Mouse (Mus musculus): ENCODE results near the gene Oog4. TPM values are rescaled to one million over a fixed set of nuclear protein-coding genes. Genes with fewer than 3 reads are reported as not detected.
"Not testable (repeated sequence)": the region's sequence is repeated elsewhere in the genome, so short reads cannot be mapped to it uniquely, and the experiment has no call there.

Gene Oog4
- not detected in 2 replicates for polyA plus RNA-seq (2016; fragmentation: Nextera tagmentation; extraction: Ambion mirVana)

DNA sequence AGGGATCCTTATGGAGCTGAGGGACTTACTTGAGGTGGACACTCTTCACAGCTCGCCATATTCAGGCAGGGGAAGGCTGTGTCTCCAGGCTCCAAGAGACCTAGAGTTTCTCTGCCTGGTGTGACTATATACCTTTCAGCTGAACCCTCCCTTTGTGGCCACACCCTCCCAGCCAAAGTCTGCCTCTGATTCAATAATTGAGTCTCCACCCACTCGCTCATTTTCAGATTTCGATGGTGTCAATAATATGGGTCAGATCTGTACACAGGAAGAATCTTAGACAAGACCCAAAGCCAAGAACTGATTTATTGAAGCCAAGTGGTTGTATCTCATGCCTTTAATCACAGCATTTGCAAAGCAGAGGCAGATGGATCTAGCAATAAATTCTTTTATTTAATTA lies at the start of gene Oog4:
Gene Oog4, minus strand, starts transcription at position 101 of the 400 bp plus-strand sequence.
- Histone ChIP-seq H3K4me1 (no peaks in the 10 kb centered on the region), H3K9me3 (no peaks in the 10 kb centered on the region), H3K27ac (no peak within 1 kb of the TSS), H3K4me3 (replicated peaks) (no peak within 1 kb of the TSS), H3K9ac (no peak within 1 kb of the TSS), H3K36me3 (replicated peaks) (no peaks in the 10 kb centered on the region), H3K4me2 (no peak within 1 kb of the TSS), H3K27me3 (no peaks in the 10 kb centered on the region)
- ATAC-seq (ENCODE audit: low FRiP score) = no peak
- 80% methylated on average over 3 of the region's 3 CpGs for WGBS

DNA sequence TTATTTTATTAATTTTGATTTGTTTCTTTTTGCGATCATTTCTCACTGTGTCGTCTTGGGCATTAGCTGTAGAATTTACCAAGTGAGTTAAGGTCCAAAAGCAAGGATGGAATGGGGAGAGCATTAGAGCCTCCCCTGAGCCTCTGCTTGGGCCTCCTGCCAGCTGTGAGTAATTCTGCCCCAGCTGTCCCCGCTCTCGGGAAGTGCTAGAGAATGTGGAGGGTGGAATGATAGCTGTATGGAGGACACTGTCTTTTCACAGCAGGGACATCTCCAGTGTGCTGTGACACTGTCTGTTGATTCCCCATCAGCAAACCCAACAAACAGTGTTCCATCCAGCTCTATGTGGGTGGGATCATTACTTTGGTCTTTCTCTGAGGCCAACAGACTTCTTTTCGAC lies 23.4 kb downstream of the Oog4 start:
- H3K4me2 ChIP-seq; H3K27me3 ChIP-seq; ATAC-seq (ENCODE audit: low FRiP score); H3K9me3 ChIP-seq; H3K9ac ChIP-seq; H3K36me3 ChIP-seq (replicated peaks); H3K4me1 ChIP-seq; H3K4me3 ChIP-seq (replicated peaks); H3K27ac ChIP-seq: not testable (repeated sequence)
- 85% methylated on average over 5 of the region's 5 CpGs for WGBS

GRCm38 (mm10) chr4:143414121-143414520 lies 36.0 kb downstream of the Oog4 start:
- Histone ChIP-seq H3K27ac (no peak overlapping the region), H3K9me3 (no peaks in the 10 kb centered on the region), H3K4me2 (no peak overlapping the region), H3K36me3 (replicated peaks) (peaks cover 48% of the 10 kb centered on the region), H3K4me3 (replicated peaks) (no peak overlapping the region), H3K9ac (no peak overlapping the region), H3K4me1 (peaks cover 6% of the 10 kb centered on the region; the same call in 1 of the 2 replicates), H3K27me3 (no peaks in the 10 kb centered on the region)
- no peak for ATAC-seq (ENCODE audit: low FRiP score)
- 98% methylated on average over 3 of the region's 3 CpGs for WGBS

GRCm38 (mm10) chr4:143413621-143414020 lies 36.5 kb downstream of the Oog4 start:
- Histone ChIP-seq H3K27me3 (no peaks in the 10 kb centered on the region), H3K9me3 (no peaks in the 10 kb centered on the region), H3K4me3 (replicated peaks) (no peak overlapping the region), H3K9ac (no peak overlapping the region), H3K36me3 (replicated peaks) (peaks cover 43% of the 10 kb centered on the region), H3K4me1 (peaks cover 6% of the 10 kb centered on the region; the same call in 1 of the 2 replicates), H3K4me2 (no peak overlapping the region), H3K27ac (no peak overlapping the region)
- 93% methylated on average over 1 of the region's 1 CpGs for WGBS
- ATAC-seq (ENCODE audit: low FRiP score) = no peak

GRCm38 (mm10) chr4:143412219-143413092 lies 37.7 kb downstream of the Oog4 start, which contains the start of gene Pramef8:
Gene Pramef8, plus strand, starts transcription at chr4:143412426.
- peaks cover 6% of the 10 kb centered on the region; the same call in 1 of the 2 replicates for H3K4me1 ChIP-seq
- peaks cover 31% of the 10 kb centered on the region for H3K36me3 ChIP-seq (replicated peaks)
- H3K9ac ChIP-seq = peak within 1 kb of the TSS; percentile 46
- H3K27me3 ChIP-seq = no peaks in the 10 kb centered on the region
- H3K27ac ChIP-seq = peak within 1 kb of the TSS; percentile 74
- WGBS = under 1% methylated on average over 50 of the region's 50 CpGs
- peak within 1 kb of the TSS; percentile 53 for H3K4me2 ChIP-seq
- no peaks in the 10 kb centered on the region for H3K9me3 ChIP-seq
- peak within 1 kb of the TSS; percentile 42 for H3K4me3 ChIP-seq (replicated peaks)
- ATAC-seq (ENCODE audit: low FRiP score) = peak; percentile 94

- no peak overlapping the region for H3K27ac ChIP-seq
- H3K9ac ChIP-seq = peak overlapping the region; percentile 46
- H3K4me2 ChIP-seq = peak overlapping the region; percentile 53
- ATAC-seq (ENCODE audit: low FRiP score) = peak; percentile 27; the same call in 1 of the 2 replicates
- WGBS = 72% methylated on average over 5 of the region's 5 CpGs
- H3K4me3 ChIP-seq (replicated peaks) = peak overlapping the region; percentile 42
- H3K27me3 ChIP-seq = no peaks in the 10 kb centered on the region
- no peaks in the 10 kb centered on the region for H3K9me3 ChIP-seq
- peaks cover 24% of the 10 kb centered on the region for H3K36me3 ChIP-seq (replicated peaks)
- peaks cover 6% of the 10 kb centered on the region; the same call in 1 of the 2 replicates for H3K4me1 ChIP-seq
Observed at GRCm38 (mm10) chr4:143411566-143412218, 38.4 kb downstream of the Oog4 start.

GRCm38 (mm10) chr4:143394181-143394580 lies 55.9 kb downstream of the Oog4 start, which contains the start of gene Pramel1:
Gene Pramel1, plus strand, starts transcription at chr4:143394428.
- no peak for ATAC-seq (ENCODE audit: low FRiP score)
- Histone ChIP-seq H3K4me1 (no peaks in the 10 kb centered on the region), H3K4me2 (no peak within 1 kb of the TSS), H3K4me3 (replicated peaks) (no peak within 1 kb of the TSS), H3K36me3 (replicated peaks) (no peaks in the 10 kb centered on the region), H3K9ac (no peak within 1 kb of the TSS), H3K27ac (no peak within 1 kb of the TSS), H3K27me3 (peaks cover 7% of the 10 kb centered on the region; the same call in 1 of the 2 replicates), H3K9me3 (no peaks in the 10 kb centered on the region)
- WGBS = 83% methylated on average over 26 of the region's 26 CpGs

- no peaks in the 10 kb centered on the region for H3K4me1 ChIP-seq
- peak overlapping the region; percentile 53 for H3K4me2 ChIP-seq
- H3K9ac ChIP-seq = no peak overlapping the region
- H3K4me3 ChIP-seq (replicated peaks) = peak overlapping the region; percentile 34
- no peaks in the 10 kb centered on the region for H3K9me3 ChIP-seq
- H3K27me3 ChIP-seq = no peaks in the 10 kb centered on the region
- H3K36me3 ChIP-seq (replicated peaks) = no peaks in the 10 kb centered on the region
- ATAC-seq (ENCODE audit: low FRiP score) = peak; percentile 76
- WGBS = 10% methylated on average over 30 of the region's 43 CpGs
- H3K27ac ChIP-seq = no peak overlapping the region
Observed at GRCm38 (mm10) chr4:143388955-143389702, 61.0 kb downstream of the Oog4 start.

Other genes starting within 250 kb of the Oog4 start
- gene Prdm2, start 237.3 kb downstream of the Oog4 start, polyA plus RNA-seq (2016; fragmentation: Nextera tagmentation; extraction: Ambion mirVana) = 17.0 and 18.8 TPM in 2 replicates
- gene Pdpn, start 150.8 kb downstream of the Oog4 start, polyA plus RNA-seq (2016; fragmentation: Nextera tagmentation; extraction: Ambion mirVana) = 61.5 and 68.0 TPM in 2 replicates
- not detected in 2 replicates for gene Lrrc38, start 100.6 kb downstream of the Oog4 start, polyA plus RNA-seq (2016; fragmentation: Nextera tagmentation; extraction: Ambion mirVana)
- gene Pramel1, start 55.9 kb downstream of the Oog4 start, polyA plus RNA-seq (2016; fragmentation: Nextera tagmentation; extraction: Ambion mirVana) = not detected in 2 replicates
- gene Pramef8, start 37.9 kb downstream of the Oog4 start, polyA plus RNA-seq (2016; fragmentation: Nextera tagmentation; extraction: Ambion mirVana) = 18.7 and 23.4 TPM in 2 replicates
- not detected in 2 replicates for gene Gm13043, start 61.0 kb upstream of the Oog4 start, polyA plus RNA-seq (2016; fragmentation: Nextera tagmentation; extraction: Ambion mirVana)
- gene Gm13040, start 85.6 kb upstream of the Oog4 start, polyA plus RNA-seq (2016; fragmentation: Nextera tagmentation; extraction: Ambion mirVana) = not detected in 2 replicates
- gene BC080695, start 101.4 kb upstream of the Oog4 start, polyA plus RNA-seq (2016; fragmentation: Nextera tagmentation; extraction: Ambion mirVana) = not detected in 2 replicates
- not detected in 2 replicates for gene Gm13057, start 101.4 kb upstream of the Oog4 start, polyA plus RNA-seq (2016; fragmentation: Nextera tagmentation; extraction: Ambion mirVana)
- not detected in 2 replicates for gene Gm13083, start 164.7 kb upstream of the Oog4 start, polyA plus RNA-seq (2016; fragmentation: Nextera tagmentation; extraction: Ambion mirVana)
- not detected in 2 replicates for gene Gm13088, start 206.9 kb upstream of the Oog4 start, polyA plus RNA-seq (2016; fragmentation: Nextera tagmentation; extraction: Ambion mirVana)